Mouse (Mus musculus): ENCODE data around the gene Gm4922.

DNA sequence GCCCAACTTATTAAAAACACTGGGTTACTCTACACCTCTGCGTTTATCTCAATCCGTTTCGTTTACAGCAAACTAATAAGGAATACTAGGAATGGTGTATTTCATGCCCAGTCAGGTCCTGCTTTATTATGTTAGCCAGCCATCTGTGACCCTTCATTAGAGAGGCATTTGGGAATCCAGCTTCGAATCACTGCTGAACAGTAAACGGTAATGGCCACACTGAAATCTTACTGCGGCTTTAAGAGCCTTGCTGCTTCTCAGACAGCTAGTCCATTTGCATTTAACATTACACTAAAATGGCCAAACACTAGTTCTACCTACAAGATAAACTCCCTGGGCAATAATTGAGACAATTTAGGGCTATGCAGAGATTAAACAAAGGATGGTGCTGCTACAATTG is 44.5 kb downstream of the Gm4922 start:
- TF ChIP-seq CTCF (IDR thresholded peaks at IDR 0.05; ENCODE audit: low read depth, low read length) (no peak), POLR2AphosphoS5 (IDR thresholded peaks at IDR 0.05; ENCODE audit: insufficient replicate concordance, low read depth, low read length) (no peak)

Data from G1E (cell line).